Mouse (Mus musculus) olfactory bulb, adult 2 months (tissue): ENCODE measurements around the gene Actl6a. TPM values are rescaled to one million over a fixed set of nuclear protein-coding genes. Genes with fewer than 3 reads are reported as not detected.

Source experiments
- H3K27ac ChIP-seq: fragments of 200-500 bp; 2 replicates; pipeline ENCODE4 v1.5.1; 2012; ENCODE audit warnings: low read depth, low read length; ENCODE audit not compliant: insufficient read depth
- H3K4me1 ChIP-seq: fragments of 200-500 bp; 2 replicates; pipeline ENCODE4 v1.6.1; 2012; ENCODE audit warnings: low read length; ENCODE audit not compliant: control insufficient read depth, insufficient read depth
- H3K4me3 ChIP-seq: fragments of 200-500 bp; 2 replicates; pipeline ENCODE4 v1.5.1; 2012; ENCODE audit warnings: mild to moderate bottlenecking, low read depth, low read length, moderate library complexity; ENCODE audit not compliant: insufficient read depth
- CTCF ChIP-seq: fragments of 200-500 bp; IDR thresholded peaks from 2 replicates; pipeline ENCODE4 v1.5.1; 2012; ENCODE audit warnings: low read depth, mild to moderate bottlenecking, low read length, moderate library complexity; ENCODE audit not compliant: insufficient read depth
- POLR2A ChIP-seq: fragments of 200-500 bp; IDR thresholded peaks from 2 replicates; pipeline ENCODE4 v1.6.1; 2012; ENCODE audit warnings: mild to moderate bottlenecking, low read depth, low read length, moderate library complexity; ENCODE audit not compliant: insufficient read depth
- WGBS: fragments of 180-500 bp; shearing (Covaris S2); methylation state at CpG from one replicate; pipeline ENCODE4 v1.1.7; 2018; 5-methylcytosine and 5-hydroxymethylcytosine counted together
- polyA plus RNA-seq: library from polyadenylated mRNA; stranded (reverse); fragments of >200 nt; gene quantifications from 2 replicates; pipeline ENCODE4 v1.2.4, GENCODE M21; 2012; ENCODE audit warnings: low replicate concordance; ENCODE audit not compliant: missing spikeins, insufficient read depth, insufficient read length

Actl6a gene
- polyA plus RNA-seq, 1 experiment: not detected

GRCm38 (mm10) chr3:32754384-32754915, 48.4 kb downstream of the Actl6a start:
- H3K4me1 ChIP-seq: no peaks in the 10 kb centered on the region; the same call in 1 of the 2 replicates
- no peak overlapping the region for H3K27ac ChIP-seq
- no peak overlapping the region for H3K4me3 ChIP-seq
- no peak for TF ChIP-seq POLR2A
- TF ChIP-seq CTCF: no peak
- 86% methylated on average over 3 of the region's 3 CpGs for WGBS

GRCm38 (mm10) chr3:32759212-32759611, 53.1 kb downstream of the Actl6a start:
- no peaks in the 10 kb centered on the region for H3K4me1 ChIP-seq
- H3K4me3 ChIP-seq: no peak overlapping the region
- TF ChIP-seq POLR2A (no peak), CTCF (no peak)
- 65% methylated on average over 5 of the region's 5 CpGs for WGBS
- H3K27ac ChIP-seq: no peak overlapping the region

DNA sequence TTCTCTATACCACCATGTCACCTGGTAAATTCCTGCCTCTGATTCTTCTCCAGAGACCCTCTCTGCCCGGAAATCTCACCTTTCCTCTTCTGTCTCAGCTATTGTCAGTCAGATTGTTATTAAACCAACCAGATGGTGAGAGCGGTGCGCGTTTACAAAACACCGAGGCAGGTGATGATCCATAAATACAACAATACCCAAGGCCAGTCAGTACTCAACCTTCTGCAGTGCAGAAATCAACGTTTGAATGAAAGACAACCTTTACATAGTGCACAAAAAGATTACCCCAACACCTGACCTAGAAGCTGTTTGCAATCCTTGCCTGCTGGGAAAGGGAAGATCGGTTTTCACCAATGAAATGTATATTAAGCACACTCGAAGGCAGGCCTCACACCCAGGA, 56.9 kb downstream of the Actl6a start:
- no peak overlapping the region for H3K27ac ChIP-seq
- no peak overlapping the region for H3K4me3 ChIP-seq
- WGBS: 63% methylated on average over 8 of the region's 8 CpGs
- TF ChIP-seq POLR2A: no peak
- TF ChIP-seq CTCF: no peak
- H3K4me1 ChIP-seq: no peaks in the 10 kb centered on the region

- Histone ChIP-seq H3K27ac (no peak overlapping the region), H3K4me3 (no peak overlapping the region), H3K4me1 (no peaks in the 10 kb centered on the region)
- TF ChIP-seq CTCF (no peak), POLR2A (no peak)
- 58% methylated on average over 7 of the region's 7 CpGs for WGBS
These were observed 57.8 kb downstream of the Actl6a start for GRCm38 (mm10) chr3:32763902-32764301.

DNA sequence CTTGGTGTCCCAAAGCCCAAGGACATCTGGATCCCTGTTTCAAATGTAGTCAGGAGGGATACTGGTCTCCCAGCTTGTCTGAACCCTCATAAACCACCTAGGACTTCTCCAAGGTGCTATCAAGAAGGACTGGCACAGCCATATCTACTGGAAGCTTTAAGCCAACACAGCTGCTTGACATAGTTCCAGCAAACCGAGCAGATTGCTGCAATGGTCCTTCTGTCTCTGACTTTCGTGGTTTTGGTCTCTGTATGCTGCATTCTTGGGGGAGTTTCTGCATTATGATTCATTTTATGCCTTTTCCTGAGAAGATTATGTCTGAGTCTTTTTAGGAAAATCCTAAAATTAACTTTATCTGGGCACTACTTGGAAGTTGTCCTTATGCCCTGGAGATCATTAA, 64.7 kb downstream of the Actl6a start:
- WGBS: 80% methylated on average over 2 of the region's 2 CpGs
- H3K27ac ChIP-seq: no peak overlapping the region
- no peak for TF ChIP-seq CTCF
- no peak for TF ChIP-seq POLR2A
- no peaks in the 10 kb centered on the region for H3K4me1 ChIP-seq
- H3K4me3 ChIP-seq: no peak overlapping the region

Other genes starting within 250 kb of the Actl6a start
- gene Kcnmb3, start 214.1 kb upstream of the Actl6a start, polyA plus RNA-seq: not detected in 2 replicates
- gene Zfp639, start 196.0 kb upstream of the Actl6a start, polyA plus RNA-seq: not detected in 2 replicates
- not detected in 2 replicates for gene Mfn1, start 176.8 kb upstream of the Actl6a start, polyA plus RNA-seq
- gene Gnb4, start 89.7 kb upstream of the Actl6a start, polyA plus RNA-seq: not detected in 2 replicates
- not detected in 2 replicates for gene Ndufb5, start 30.7 kb downstream of the Actl6a start, polyA plus RNA-seq
- gene Mrpl47, start 31.3 kb downstream of the Actl6a start, polyA plus RNA-seq: not detected in 2 replicates
- gene Usp13, start 111.2 kb downstream of the Actl6a start, polyA plus RNA-seq: not detected in 2 replicates